Mouse (Mus musculus) E14TG2a.4 (cell line): ENCODE measurements around the gene Wbp2.

ENCODE experiments used
- H3K27me3 ChIP-seq: 2 replicates; pipeline ENCODE4 v1.6.1; 2014; ENCODE audit warnings: low read length, control low read depth; ENCODE audit not compliant: insufficient read depth
- H3K36me3 ChIP-seq: 2 replicates; pipeline ENCODE4 v1.6.1; 2014; ENCODE audit warnings: low read length, control low read depth; ENCODE audit not compliant: insufficient read depth
- H3K4me1 ChIP-seq: replicated peaks from 2 replicates; pipeline ENCODE4 v1.6.1; 2014; ENCODE audit warnings: low read depth, low read length, control low read depth
- H3K4me3 ChIP-seq: replicated peaks from 2 replicates; pipeline ENCODE4 v1.5.1; 2014; ENCODE audit warnings: mild to moderate bottlenecking, low read length
- H3K9me3 ChIP-seq: 2 replicates; pipeline ENCODE4 v1.6.1; 2014; ENCODE audit warnings: low read length, control low read depth
- CTCF ChIP-seq: conservative IDR thresholded peaks from 2 replicates; pipeline ENCODE4 v1.5.1; 2014; ENCODE audit warnings: low read length
- NANOG ChIP-seq: IDR thresholded peaks from 2 replicates; pipeline ENCODE4 v1.6.1; 2014; ENCODE audit warnings: borderline replicate concordance, low read length, mixed read lengths
- POU5F1 ChIP-seq: IDR thresholded peaks from 2 replicates; pipeline ENCODE4 v1.6.1; 2014; ENCODE audit warnings: low read length, borderline replicate concordance

Gene Wbp2

DNA sequence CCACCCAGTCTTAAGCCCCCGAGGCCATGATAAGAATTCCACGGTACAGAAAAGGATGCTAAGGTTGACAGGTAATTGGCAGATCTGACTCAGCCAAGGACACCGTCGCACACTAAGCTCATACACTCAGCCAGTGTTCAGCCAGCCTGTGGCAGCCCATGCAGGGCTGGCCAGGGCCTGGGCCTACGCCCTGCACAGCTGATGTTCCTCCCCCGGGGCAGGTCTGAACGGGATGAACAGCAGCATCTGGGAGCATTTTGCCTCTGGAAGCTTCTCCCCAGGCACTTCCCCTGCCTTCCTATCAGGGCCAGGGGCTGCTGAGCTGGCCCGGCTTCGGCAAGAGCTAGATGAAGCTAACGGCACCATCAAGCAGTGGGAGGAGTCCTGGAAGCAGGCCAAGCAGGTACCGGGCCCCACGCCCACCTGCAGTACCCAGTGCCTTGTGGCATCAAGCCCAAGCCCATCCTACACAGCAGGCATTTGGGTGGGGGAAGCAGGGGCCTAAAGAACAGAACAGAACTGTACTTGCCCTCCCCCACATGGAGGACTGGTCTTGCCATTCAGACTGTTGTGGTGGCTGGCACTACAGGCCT, 28.7 kb downstream of the Wbp2 start:
- Histone ChIP-seq H3K9me3 (no peaks in the 10 kb centered on the region), H3K27me3 (no peaks in the 10 kb centered on the region), H3K4me1 (peaks cover 74% of the 10 kb centered on the region), H3K4me3 (no peak overlapping the region), H3K36me3 (peaks cover 94% of the 10 kb centered on the region)
- no peak for TF ChIP-seq NANOG
- no peak for TF ChIP-seq POU5F1
- TF ChIP-seq CTCF = no peak

- H3K4me1 ChIP-seq = peaks cover 67% of the 10 kb centered on the region
- no peaks in the 10 kb centered on the region for H3K27me3 ChIP-seq
- peaks cover 100% of the 10 kb centered on the region for H3K36me3 ChIP-seq
- TF ChIP-seq NANOG = no peak
- TF ChIP-seq CTCF = no peak
- no peak for TF ChIP-seq POU5F1
- H3K9me3 ChIP-seq = no peaks in the 10 kb centered on the region
- H3K4me3 ChIP-seq = no peak overlapping the region
Observed at GRCm38 (mm10) chr11:116057237-116057881, 29.4 kb downstream of the Wbp2 start.

- Histone ChIP-seq H3K36me3 (peaks cover 100% of the 10 kb centered on the region), H3K27me3 (no peaks in the 10 kb centered on the region), H3K4me1 (peaks cover 60% of the 10 kb centered on the region), H3K9me3 (no peaks in the 10 kb centered on the region), H3K4me3 (no peak overlapping the region)
- TF ChIP-seq CTCF (no peak), POU5F1 (no peak), NANOG (no peak)
Observed at GRCm38 (mm10) chr11:116055873-116056272, 30.9 kb downstream of the Wbp2 start.

- no peak for TF ChIP-seq NANOG
- TF ChIP-seq POU5F1 = no peak
- TF ChIP-seq CTCF = no peak
- H3K36me3 ChIP-seq = peaks cover 100% of the 10 kb centered on the region
- no peak overlapping the region for H3K4me3 ChIP-seq
- H3K27me3 ChIP-seq = no peaks in the 10 kb centered on the region
- H3K4me1 ChIP-seq = peaks cover 59% of the 10 kb centered on the region
- H3K9me3 ChIP-seq = no peaks in the 10 kb centered on the region
Observed at GRCm38 (mm10) chr11:116053510-116054229, 33.1 kb downstream of the Wbp2 start.

DNA sequence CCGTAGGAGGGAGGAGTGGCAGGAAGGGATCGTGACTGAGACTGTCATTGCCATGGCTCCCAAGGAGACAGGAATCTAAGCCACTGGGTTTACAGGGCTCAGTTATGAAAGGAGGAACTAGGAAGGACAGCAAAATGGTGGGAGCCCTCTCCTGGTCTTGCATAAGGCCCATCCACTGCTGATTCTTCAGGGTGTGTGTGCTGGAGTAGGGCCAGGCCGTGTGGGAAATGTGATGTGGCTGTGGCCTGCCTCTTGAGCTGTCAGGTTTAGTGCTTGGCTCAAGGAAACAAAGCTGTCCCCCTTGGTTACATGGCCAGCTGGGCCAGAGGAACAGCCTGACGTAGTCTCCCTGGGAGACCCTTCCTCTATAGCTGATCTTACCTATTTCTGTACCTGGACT, 36.6 kb downstream of the Wbp2 start:
- Histone ChIP-seq H3K4me3 (no peak overlapping the region), H3K36me3 (peaks cover 98% of the 10 kb centered on the region), H3K4me1 (peaks cover 57% of the 10 kb centered on the region), H3K27me3 (no peaks in the 10 kb centered on the region), H3K9me3 (no peaks in the 10 kb centered on the region)
- TF ChIP-seq NANOG (no peak), POU5F1 (no peak), CTCF (no peak)

- Histone ChIP-seq H3K9me3 (no peaks in the 10 kb centered on the region), H3K4me1 (peaks cover 57% of the 10 kb centered on the region), H3K4me3 (no peak overlapping the region), H3K36me3 (peaks cover 98% of the 10 kb centered on the region), H3K27me3 (no peaks in the 10 kb centered on the region)
- TF ChIP-seq POU5F1 (no peak), CTCF (no peak), NANOG (no peak)
Observed at GRCm38 (mm10) chr11:116049610-116050009, 37.2 kb downstream of the Wbp2 start.

GRCm38 (mm10) chr11:116045173-116045572, 41.6 kb downstream of the Wbp2 start:
- Histone ChIP-seq H3K4me1 (peaks cover 57% of the 10 kb centered on the region), H3K36me3 (peaks cover 78% of the 10 kb centered on the region), H3K27me3 (no peaks in the 10 kb centered on the region), H3K4me3 (no peak overlapping the region), H3K9me3 (no peaks in the 10 kb centered on the region)
- TF ChIP-seq NANOG (no peak), POU5F1 (no peak), CTCF (no peak)

DNA sequence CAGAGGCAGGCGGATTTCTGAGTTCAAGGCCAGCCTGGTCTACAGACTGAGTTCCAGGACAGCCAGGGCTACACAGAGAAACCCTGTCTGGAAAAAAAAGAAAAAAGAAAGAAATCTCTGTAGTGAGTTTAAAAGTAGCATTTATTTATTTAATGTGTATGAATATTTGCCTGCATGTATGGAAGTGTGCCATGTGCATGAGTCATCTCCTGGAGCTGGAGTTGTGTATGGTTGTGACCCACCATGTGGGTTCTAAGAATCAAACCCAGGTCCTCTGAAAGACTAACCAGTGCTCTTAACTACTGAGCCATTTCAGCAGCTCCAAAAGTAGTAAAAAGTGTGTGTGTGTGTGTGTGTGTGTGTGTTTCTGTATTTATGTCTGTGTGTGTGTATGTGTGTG, 43.5 kb downstream of the Wbp2 start:
- no peak for TF ChIP-seq CTCF
- no peak for TF ChIP-seq NANOG
- TF ChIP-seq POU5F1 = no peak
- H3K36me3 ChIP-seq = peaks cover 78% of the 10 kb centered on the region

More for the DNA sequence above, 43.5 kb downstream of the Wbp2 start:
- Histone ChIP-seq H3K9me3 (no peaks in the 10 kb centered on the region), H3K4me3 (no peak overlapping the region), H3K27me3 (no peaks in the 10 kb centered on the region), H3K4me1 (peaks cover 54% of the 10 kb centered on the region)
